Mouse (Mus musculus): Measurements from ENCODE around the gene Cdh3.

Gene Cdh3

GRCm38 (mm10) chr8:106599265-106599979, 88.7 kb downstream of the Cdh3 start:
- no peak for DNase-seq (ENCODE audit: low read depth, low spot score)
- 0 out of 2 replicates have a peak, but pooled peaks cover 3% of the 10 kb centered on the region for H3K27me3 ChIP-seq (ENCODE audit: control insufficient read depth, insufficient read depth, low read length, poor library complexity, severe bottlenecking)
- no peaks in the 10 kb centered on the region for H3K36me3 ChIP-seq (ENCODE audit: control insufficient read depth, insufficient read depth, low read length, poor library complexity, severe bottlenecking)

GRCm38 (mm10) chr8:106603131-106603819, 92.6 kb downstream of the Cdh3 start, which contains the start of gene Cdh1:
Gene Cdh1 (plus strand): TSS chr8:106603351.
- DNase-seq (ENCODE audit: low read depth, low spot score): peak; percentile 4
- no peaks in the 10 kb centered on the region for H3K36me3 ChIP-seq (ENCODE audit: control insufficient read depth, insufficient read depth, low read length, poor library complexity, severe bottlenecking)
- 0 out of 2 replicates have a peak, but pooled peaks cover 3% of the 10 kb centered on the region for H3K27me3 ChIP-seq (ENCODE audit: control insufficient read depth, insufficient read depth, low read length, poor library complexity, severe bottlenecking)

- 0 out of 2 replicates have a peak, but pooled peaks cover 3% of the 10 kb centered on the region for H3K27me3 ChIP-seq (ENCODE audit: control insufficient read depth, insufficient read depth, low read length, poor library complexity, severe bottlenecking)
- H3K36me3 ChIP-seq (ENCODE audit: control insufficient read depth, insufficient read depth, low read length, poor library complexity, severe bottlenecking): no peaks in the 10 kb centered on the region
- no peak for DNase-seq (ENCODE audit: low read depth, low spot score)
Measured at GRCm38 (mm10) chr8:106603933-106604332, 93.2 kb downstream of the Cdh3 start.

GRCm38 (mm10) chr8:106605657-106606056, 95.0 kb downstream of the Cdh3 start:
- Histone ChIP-seq H3K36me3 (ENCODE audit: control insufficient read depth, insufficient read depth, low read length, poor library complexity, severe bottlenecking) (no peaks in the 10 kb centered on the region), H3K27me3 (ENCODE audit: control insufficient read depth, insufficient read depth, low read length, poor library complexity, severe bottlenecking) (0 out of 2 replicates have a peak, but pooled peaks cover 3% of the 10 kb centered on the region)
- DNase-seq (ENCODE audit: low read depth, low spot score): no peak

- DNase-seq (ENCODE audit: low read depth, low spot score): no peak
- H3K36me3 ChIP-seq (ENCODE audit: control insufficient read depth, insufficient read depth, low read length, poor library complexity, severe bottlenecking): no peaks in the 10 kb centered on the region
- 0 out of 2 replicates have a peak, but pooled peaks cover 3% of the 10 kb centered on the region for H3K27me3 ChIP-seq (ENCODE audit: control insufficient read depth, insufficient read depth, low read length, poor library complexity, severe bottlenecking)
Measured at GRCm38 (mm10) chr8:106606121-106606520, 95.4 kb downstream of the Cdh3 start.

GRCm38 (mm10) chr8:106606601-106607145, 96.0 kb downstream of the Cdh3 start:
- H3K36me3 ChIP-seq (ENCODE audit: control insufficient read depth, insufficient read depth, low read length, poor library complexity, severe bottlenecking): no peaks in the 10 kb centered on the region
- no peak for DNase-seq (ENCODE audit: low read depth, low spot score)
- H3K27me3 ChIP-seq (ENCODE audit: control insufficient read depth, insufficient read depth, low read length, poor library complexity, severe bottlenecking): 0 out of 2 replicates have a peak, but pooled peaks cover 3% of the 10 kb centered on the region

Measured in splenic B cell, adult 2 months (primary cell).